Mouse (Mus musculus): ENCODE results near the gene Zg16.
"Not testable (repeated sequence)": the region's sequence is repeated elsewhere in the genome, so short reads cannot be mapped to it uniquely, and the experiment has no call there.

Gene Zg16

DNA sequence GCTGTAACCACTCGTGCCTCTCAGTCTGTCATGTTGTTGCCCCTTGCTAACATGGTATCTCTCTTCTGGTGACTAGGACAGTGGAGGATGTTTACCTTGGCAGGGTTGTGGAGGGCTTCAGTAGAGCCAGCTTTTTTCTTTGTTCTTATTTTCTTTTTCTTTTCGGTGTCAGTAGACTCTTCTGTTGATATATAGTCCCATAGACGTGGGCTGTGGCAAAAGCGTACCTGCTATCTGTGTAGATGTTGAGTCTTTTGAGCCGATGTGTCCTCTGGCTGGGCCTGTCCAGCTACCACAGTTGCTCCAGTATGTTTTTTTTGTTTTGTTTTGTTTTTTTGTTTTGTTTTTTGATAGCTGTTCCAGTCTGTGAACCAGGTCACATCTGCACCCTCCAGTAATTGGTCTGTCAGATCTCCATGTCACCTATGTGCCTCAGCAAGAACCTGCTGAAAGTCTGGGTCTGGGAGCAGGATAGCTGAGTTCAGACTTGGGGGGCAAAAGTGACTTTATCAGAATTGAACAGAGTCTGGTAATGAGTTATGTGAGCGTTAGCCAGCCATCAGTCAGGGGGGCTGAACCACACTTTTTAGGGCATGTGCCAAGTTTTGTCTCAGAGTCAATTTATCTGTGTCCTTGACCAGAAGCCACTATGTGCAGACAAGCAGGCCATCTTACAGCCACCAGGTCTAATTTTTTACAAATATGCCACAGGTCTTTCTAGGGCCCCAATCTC, at the start of gene Zg16:
Gene Zg16 (minus strand): TSS at position 51 of the 733 bp plus-strand sequence.
- DNase-seq (ENCODE audit: low spot score in 2 of 2): not testable (repeated sequence)

DNA sequence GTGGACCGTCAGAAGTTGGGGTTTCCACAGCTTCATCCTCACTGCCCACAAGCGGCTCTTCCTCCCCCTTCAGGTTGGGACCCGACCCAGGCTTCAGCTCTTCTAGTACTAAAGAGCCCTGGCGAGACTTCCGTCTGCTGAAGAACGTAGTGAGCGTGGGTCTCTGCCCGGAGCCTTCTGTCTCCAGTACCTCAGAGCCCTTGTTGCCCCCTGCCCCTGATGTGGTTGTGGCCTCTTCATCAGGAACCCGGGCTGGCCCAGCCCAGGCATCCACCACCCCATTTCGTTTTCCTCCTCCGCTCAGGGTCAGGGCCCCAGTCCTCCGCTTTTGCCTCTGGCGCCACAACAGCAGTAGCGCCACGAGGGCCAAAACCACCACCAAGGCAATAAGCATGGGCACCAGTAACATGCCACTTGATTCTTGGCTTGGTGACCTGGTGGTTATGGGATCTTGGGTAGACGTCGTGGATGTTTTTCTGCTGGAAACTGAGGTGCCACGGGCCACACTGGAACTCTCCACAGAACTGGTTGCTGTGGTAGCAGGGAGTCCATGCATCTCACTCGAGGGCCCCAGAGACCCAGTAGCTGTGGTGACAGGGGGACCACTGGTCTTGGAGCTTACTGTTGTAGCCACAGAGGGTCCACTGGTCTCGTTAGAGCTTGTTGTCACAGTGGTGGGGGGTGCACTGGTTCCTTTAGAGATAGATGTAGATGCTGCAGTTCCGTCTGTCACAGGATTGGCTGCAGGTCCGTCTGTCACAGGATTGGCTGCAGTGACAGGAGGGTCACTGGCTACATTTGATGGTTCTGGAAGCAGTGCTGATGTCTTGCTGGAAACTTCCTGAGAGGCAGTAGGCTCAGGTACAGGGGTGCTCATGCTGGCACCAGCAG, 49.3 kb upstream of the Zg16 start:
- DNase-seq (ENCODE audit: low spot score in 2 of 2): no peak

GRCm38 (mm10) chr7:127134821-127135447, 47.8 kb upstream of the Zg16 start:
- DNase-seq (ENCODE audit: low spot score in 2 of 2): no peak

- DNase-seq (ENCODE audit: low spot score in 2 of 2): no peak
Observed at GRCm38 (mm10) chr7:127133125-127133524, 46.0 kb upstream of the Zg16 start.

DNA sequence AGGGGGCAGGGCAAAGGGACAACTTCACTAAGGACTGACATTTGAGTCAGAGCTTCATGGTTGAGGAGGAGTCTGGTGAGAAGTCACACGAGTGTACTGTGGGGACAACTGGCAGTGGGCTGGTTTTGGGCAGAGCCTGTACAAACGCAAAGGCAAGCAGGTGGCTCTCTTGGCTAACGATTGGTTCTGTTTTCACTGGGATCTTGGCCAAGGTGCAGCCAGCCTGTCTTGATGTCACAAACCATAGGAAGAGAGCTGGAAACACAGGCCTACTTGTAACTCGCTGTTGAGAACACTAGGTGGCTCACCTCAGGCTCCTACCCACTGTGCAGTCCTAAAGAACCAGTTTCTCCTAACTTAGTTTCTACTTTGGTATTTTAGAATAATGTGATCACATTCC, 42.5 kb upstream of the Zg16 start:
- DNase-seq (ENCODE audit: low spot score in 2 of 2): no peak

DNA sequence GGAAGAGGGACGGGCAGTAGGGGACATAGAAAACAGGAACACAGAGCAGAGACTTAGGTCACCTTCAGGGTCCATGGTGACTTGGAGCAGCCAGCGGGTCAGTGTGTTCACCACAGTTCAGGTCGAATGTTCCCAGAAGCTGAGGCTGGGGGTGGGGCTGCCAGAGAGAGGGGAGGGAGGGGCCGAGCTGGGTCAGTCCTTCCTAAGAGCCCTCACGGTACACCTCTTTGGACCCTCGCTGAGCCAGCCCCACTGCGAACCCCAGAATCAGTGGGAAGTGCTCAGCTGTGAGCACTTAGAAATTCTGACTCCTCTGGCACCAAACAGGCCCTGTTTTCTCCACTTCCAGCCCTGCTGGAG, 34.8 kb upstream of the Zg16 start, which contains the start of gene Qprt:
Gene Qprt (minus strand): TSS at position 316 of the 360 bp plus-strand sequence.
- DNase-seq (ENCODE audit: low spot score in 2 of 2): no peak

GRCm38 (mm10) chr7:127121061-127121910, 34.2 kb upstream of the Zg16 start:
- DNase-seq (ENCODE audit: low spot score in 2 of 2): no peak

GRCm38 (mm10) chr7:127118671-127119445, 31.7 kb upstream of the Zg16 start:
- no peak for DNase-seq (ENCODE audit: low spot score in 2 of 2)

DNA sequence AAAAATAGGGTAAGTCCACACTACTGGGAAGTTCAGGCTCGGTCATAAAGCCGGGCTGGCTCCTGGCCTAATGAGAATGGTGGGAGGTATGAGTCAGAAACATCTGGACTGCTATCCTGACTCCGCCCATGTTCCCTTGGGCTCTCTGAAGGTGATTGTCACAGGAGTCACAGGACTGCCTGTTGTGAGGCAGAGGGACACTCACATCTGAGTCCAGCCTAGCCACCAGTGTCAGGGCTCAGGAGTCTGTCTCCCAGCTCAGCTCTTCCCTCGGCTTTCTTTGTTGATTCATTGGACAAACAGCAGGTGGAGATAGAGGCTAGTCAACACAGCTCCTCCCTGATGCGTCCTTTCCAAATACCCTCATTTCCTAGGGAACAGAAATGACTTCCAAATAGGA, 30.8 kb upstream of the Zg16 start:
- no peak for DNase-seq (ENCODE audit: low spot score in 2 of 2)

DNA sequence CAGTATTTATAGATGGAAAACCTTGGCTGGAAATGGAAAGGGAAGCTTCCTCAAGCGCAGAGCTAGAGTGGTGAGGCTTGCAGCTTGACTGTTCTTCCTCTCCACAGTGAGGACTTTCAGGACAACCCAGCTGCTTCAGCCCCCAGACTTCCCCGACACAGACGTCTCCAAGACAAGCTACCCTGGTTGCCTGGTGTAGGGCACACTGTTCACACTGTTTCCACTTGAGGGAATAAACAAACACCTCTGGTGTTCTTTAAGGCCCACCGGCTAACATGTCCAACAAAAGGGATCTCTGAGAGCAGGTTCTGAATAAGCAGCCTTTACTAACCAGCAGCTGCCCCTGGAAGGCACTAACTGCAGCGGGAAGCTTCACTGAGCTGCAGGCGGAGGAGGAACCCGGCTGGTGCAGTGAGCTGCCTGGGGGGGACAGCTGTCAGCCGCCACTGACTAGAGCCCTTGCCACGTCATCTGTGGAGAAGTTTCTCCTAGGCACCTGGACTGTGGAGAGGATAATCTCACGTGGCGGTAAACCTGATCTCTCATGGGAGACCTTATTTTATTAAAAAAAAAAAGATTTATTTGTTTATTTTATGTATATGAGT, 29.3 kb upstream of the Zg16 start:
- DNase-seq (ENCODE audit: low spot score in 2 of 2): no peak

DNA sequence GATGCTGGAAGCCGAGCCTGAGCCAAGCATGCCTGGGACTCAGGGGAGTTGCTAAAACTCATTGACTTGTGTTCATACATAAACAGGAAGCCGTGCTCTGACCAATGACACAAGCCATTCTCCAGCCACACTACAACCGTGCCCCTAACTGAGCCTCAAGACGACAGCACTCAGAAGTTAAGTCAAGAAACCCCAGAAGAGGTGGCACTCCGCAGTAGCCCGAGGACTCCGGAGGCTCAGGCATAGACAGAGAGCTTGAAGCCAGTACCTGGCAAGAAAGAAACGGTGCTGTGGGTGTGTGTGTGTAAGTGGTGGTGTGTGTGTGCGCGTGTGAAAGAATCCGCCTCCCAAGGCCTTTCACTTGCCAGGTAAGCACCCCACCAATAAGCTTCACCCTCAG, 27.8 kb upstream of the Zg16 start:
- DNase-seq (ENCODE audit: low spot score in 2 of 2): no peak

- no peak for DNase-seq (ENCODE audit: low spot score in 2 of 2)
Observed at GRCm38 (mm10) chr7:127113614-127114259, 26.6 kb upstream of the Zg16 start.

DNA sequence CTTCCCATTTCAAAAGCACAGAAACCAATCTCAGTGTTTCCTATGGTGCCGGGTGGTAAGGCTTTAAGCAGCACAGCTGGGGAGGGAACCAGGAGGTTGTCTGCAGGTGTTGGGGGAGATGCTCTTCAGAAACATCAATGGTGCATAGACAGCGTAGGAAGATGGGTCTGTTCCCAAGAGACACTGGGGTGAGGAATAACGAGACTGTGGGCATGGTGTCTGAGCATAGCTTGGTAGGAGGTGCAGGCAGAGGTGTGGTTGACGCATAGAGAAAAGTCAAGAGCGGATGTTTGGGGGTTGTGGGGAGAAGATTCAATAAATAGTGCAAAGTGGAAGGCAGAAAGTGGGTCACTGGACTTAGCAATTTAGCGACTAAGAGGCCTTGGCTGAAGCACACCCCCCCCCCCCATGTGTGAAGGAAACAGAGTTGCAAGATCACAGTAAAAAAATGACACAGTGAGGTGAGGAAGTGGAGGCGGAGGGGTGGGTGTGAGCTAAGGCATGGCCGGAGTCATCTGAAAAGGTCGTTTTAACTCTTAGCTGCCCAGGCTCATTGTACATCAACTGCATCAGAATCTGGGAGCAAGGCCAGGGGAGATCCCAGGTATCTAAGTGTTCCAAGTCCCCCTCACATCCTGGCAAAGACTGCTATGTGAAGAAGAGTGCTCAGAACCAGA, 25.9 kb upstream of the Zg16 start:
- DNase-seq (ENCODE audit: low spot score in 2 of 2): no peak

- DNase-seq (ENCODE audit: low spot score in 2 of 2): no peak
Observed at GRCm38 (mm10) chr7:127112251-127112841, 25.2 kb upstream of the Zg16 start.

- DNase-seq (ENCODE audit: low spot score in 2 of 2): no peak
Observed at GRCm38 (mm10) chr7:127111461-127111860, 24.3 kb upstream of the Zg16 start.

- DNase-seq (ENCODE audit: low spot score in 2 of 2): peak; percentile 57 to 76
Observed at GRCm38 (mm10) chr7:127110239-127111007, 23.3 kb upstream of the Zg16 start.

DNA sequence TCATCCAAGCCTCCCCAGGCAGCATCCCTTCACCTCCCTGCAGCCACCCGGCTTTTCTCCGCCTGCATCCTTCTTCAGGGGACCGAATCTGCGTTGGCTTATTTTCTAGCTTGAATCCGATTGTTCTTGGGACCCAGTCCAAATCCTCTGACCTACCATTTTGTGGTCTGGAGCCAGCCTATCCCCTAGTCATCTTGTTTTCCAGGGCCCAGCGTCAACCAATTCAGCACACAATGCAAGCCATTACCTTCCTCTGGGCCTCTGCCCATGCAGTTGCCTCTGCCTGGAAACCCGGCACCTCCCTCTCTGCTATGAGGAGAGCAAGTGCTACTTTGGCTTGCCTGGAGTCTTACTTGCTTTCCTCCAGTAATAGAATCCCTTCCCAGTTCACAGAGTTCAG, 18.4 kb upstream of the Zg16 start:
- no peak for DNase-seq (ENCODE audit: low spot score in 2 of 2)
